Mouse (Mus musculus) olfactory bulb, adult 2 months (tissue): ENCODE results near the gene Herc2. TPM values are rescaled to one million over a fixed set of nuclear protein-coding genes. Genes with fewer than 3 reads are reported as not detected.

Source experiments
- H3K27ac ChIP-seq: fragments of 200-500 bp; 2 replicates; pipeline ENCODE4 v1.5.1; 2012; ENCODE audit warnings: low read depth, low read length; ENCODE audit not compliant: insufficient read depth
- H3K4me1 ChIP-seq: fragments of 200-500 bp; 2 replicates; pipeline ENCODE4 v1.6.1; 2012; ENCODE audit warnings: low read length; ENCODE audit not compliant: control insufficient read depth, insufficient read depth
- H3K4me3 ChIP-seq: fragments of 200-500 bp; 2 replicates; pipeline ENCODE4 v1.5.1; 2012; ENCODE audit warnings: mild to moderate bottlenecking, low read depth, low read length, moderate library complexity; ENCODE audit not compliant: insufficient read depth
- CTCF ChIP-seq: fragments of 200-500 bp; IDR thresholded peaks from 2 replicates; pipeline ENCODE4 v1.5.1; 2012; ENCODE audit warnings: low read depth, mild to moderate bottlenecking, low read length, moderate library complexity; ENCODE audit not compliant: insufficient read depth
- POLR2A ChIP-seq: fragments of 200-500 bp; IDR thresholded peaks from 2 replicates; pipeline ENCODE4 v1.6.1; 2012; ENCODE audit warnings: mild to moderate bottlenecking, low read depth, low read length, moderate library complexity; ENCODE audit not compliant: insufficient read depth
- WGBS: fragments of 180-500 bp; shearing (Covaris S2); methylation state at CpG from one replicate; pipeline ENCODE4 v1.1.7; 2018; 5-methylcytosine and 5-hydroxymethylcytosine counted together
- polyA plus RNA-seq: library from polyadenylated mRNA; stranded (reverse); fragments of >200 nt; gene quantifications from 2 replicates; pipeline ENCODE4 v1.2.4, GENCODE M21; 2012; ENCODE audit warnings: low replicate concordance; ENCODE audit not compliant: missing spikeins, insufficient read depth, insufficient read length

Gene Herc2
- polyA plus RNA-seq, 1 experiment = 28.0 TPM

DNA sequence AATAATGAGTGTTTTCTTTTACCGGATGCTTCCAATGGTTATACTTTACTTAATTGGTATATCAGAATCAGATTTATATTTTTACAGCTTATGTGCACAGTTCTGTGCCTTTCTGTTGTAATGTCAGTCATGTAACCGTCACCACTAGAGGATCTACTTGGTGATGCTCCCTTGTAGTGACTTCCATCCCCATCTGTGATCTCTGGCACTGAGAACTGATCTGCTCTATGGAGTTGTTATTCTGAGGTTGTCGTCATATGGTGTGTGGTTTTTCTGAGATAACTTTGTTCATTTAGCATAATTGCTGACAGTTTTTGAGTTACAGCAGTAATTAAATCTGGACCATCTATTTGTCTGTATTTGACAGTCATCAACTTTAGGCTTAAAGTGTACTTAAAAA, 5.3 kb downstream of the Herc2 start:
- WGBS = 84% methylated on average over 3 of the region's 3 CpGs
- TF ChIP-seq CTCF (no peak), POLR2A (no peak)
- peaks cover 5% of the 10 kb centered on the region for H3K4me1 ChIP-seq
- H3K4me3 ChIP-seq = no peak overlapping the region
- no peak overlapping the region for H3K27ac ChIP-seq

DNA sequence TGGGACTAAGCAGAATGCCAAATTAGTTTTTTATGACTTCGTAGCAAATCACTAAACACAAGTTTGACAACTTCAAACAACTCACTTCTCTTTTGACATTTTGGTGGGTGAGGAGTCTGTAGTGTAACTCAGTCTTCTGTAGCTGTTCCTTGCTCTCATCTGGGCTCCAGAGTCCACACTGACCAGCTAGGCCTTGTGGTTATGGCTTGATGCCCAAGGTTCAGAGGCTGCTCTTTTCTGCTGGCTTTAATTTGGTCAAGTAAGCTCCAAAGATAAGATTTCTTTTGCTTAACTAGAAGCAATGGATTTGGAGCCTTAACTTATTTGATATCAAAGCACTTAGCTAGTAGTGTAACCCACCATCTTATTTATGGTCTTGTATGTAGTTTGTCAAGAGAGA, 14.9 kb downstream of the Herc2 start:
- TF ChIP-seq POLR2A = no peak
- no peak for TF ChIP-seq CTCF
- Histone ChIP-seq H3K4me3 (no peak overlapping the region), H3K4me1 (no peaks in the 10 kb centered on the region), H3K27ac (no peak overlapping the region)
- 97% methylated on average over 1 of the region's 1 CpGs for WGBS

DNA sequence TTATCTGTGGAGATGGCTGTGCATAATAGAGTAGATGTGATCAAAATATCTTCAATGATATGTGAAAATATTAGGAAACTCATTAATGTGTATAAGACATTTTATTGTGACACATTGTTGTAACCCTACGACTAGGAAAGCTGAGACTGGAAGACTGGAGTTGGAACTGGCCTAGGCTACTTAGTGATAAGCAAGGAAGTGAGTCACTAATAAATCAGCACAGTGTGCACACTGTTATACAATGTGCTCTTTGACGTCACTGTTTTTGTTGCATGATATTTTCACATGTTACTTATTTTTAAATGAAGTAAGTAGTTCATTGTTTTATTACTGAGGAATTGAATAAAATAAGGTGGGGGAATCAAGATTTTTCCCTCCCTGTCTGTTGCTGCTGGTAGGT, 16.1 kb downstream of the Herc2 start:
- Histone ChIP-seq H3K4me1 (no peaks in the 10 kb centered on the region), H3K27ac (no peak overlapping the region), H3K4me3 (no peak overlapping the region)
- TF ChIP-seq CTCF (no peak), POLR2A (no peak)
- WGBS = 49% methylated on average over 2 of the region's 2 CpGs

DNA sequence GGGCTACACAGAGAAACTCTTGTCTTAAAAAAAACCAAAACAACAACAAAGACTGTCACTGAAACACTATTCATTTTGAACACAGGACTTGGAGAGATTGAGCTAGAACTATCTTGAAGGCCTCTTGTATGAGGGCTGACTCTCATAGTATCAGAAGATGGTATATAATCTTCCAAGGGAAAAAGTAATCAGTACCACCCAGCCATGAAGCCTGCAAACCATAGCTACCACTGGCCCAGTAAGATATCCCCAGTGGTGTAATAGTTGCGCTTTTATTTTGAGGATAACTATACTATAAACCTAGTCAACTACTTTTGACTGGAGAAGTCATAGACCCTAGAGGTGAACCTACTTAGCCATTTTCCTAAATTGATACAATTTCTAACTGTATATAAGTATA, 16.6 kb downstream of the Herc2 start:
- Histone ChIP-seq H3K27ac (no peak overlapping the region), H3K4me3 (no peak overlapping the region), H3K4me1 (no peaks in the 10 kb centered on the region)
- WGBS = 100% methylated on average over 1 of the region's 1 CpGs
- TF ChIP-seq CTCF (no peak), POLR2A (no peak)

DNA sequence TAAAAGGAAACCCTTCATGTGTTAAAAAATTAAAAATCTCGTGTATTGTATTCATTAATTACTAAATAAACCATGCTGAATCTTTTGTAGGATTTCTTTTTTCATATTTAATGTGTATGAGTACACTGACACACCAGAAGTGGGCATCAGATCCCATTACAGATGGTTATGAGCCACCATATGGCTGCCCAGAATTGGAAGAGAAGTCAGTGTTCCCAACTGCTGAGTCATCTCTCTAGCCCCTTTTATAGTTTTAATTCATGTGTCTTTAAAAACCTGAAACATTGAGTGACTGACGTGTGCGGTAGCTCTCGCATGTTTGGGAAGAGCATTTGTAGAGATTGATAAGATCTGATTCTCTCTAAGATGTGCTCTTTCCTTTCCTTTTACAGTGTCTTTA, 21.7 kb downstream of the Herc2 start:
- no peak for TF ChIP-seq POLR2A
- TF ChIP-seq CTCF = no peak
- Histone ChIP-seq H3K4me1 (no peaks in the 10 kb centered on the region), H3K27ac (no peak overlapping the region), H3K4me3 (no peak overlapping the region)
- WGBS = 92% methylated on average over 4 of the region's 4 CpGs

DNA sequence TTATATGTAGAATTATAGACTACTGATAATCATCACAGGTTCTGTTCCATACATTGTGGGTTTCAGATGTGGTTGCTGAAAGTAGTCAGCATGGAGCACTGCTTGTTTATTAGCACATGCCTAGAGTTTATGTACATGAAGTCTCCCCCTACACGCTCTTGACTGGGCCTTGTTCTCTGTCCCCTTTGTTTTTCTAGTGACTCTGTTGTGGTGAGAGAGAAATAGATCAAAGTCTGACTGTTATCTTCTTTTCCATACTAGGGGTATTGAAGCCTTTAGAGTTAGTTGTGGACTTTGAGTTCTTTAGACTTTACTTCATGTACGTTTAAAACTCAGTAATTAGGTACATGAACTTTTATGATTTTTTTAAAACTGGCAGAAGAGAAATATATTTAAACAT, 33.0 kb downstream of the Herc2 start:
- H3K4me3 ChIP-seq = no peak overlapping the region
- H3K27ac ChIP-seq = no peak overlapping the region
- WGBS = 88% methylated on average over 2 of the region's 2 CpGs
- TF ChIP-seq POLR2A (no peak), CTCF (no peak)
- H3K4me1 ChIP-seq = no peaks in the 10 kb centered on the region

DNA sequence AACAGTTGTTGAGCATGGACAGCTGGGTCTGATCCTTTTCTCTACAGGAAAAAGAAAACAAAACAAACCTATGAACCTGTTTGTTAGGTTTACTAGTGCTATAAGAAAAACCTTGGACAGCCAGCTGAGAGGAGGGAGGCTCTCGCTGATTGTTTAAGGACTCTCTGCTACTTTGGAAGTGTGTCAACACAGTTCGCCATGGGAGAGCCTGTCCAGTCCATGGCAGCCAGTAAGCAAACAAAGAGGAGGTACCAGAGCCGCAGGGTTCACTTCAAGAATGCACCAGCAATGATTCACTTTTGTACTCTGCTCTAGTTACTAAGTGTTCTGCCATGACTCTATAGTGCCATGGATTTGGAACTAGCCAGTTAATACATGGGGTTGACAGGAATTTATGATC, 39.1 kb downstream of the Herc2 start:
- TF ChIP-seq CTCF (no peak), POLR2A (no peak)
- WGBS = 88% methylated on average over 3 of the region's 3 CpGs
- Histone ChIP-seq H3K4me3 (no peak overlapping the region), H3K27ac (no peak overlapping the region), H3K4me1 (no peaks in the 10 kb centered on the region)

DNA sequence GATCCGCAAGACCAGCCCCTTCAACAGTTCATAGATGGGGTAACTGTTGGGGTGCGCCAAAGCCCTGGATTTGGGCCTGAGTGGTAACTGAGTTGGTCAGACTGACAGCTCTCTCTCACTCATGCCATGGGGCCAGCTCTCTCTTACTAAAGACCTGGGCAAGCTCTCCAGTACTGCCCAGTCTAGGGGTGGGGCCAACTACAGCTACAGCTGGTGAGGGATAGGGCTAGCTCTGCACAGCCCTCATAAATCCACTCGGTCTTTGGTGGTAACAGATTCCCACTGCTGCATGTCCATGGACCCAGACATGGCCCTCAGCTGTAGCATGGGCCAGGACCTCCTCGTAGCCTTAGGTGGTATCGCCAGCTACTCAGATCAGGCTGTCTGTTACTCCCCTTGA, 41.4 kb downstream of the Herc2 start:
- H3K27ac ChIP-seq = no peak overlapping the region
- H3K4me1 ChIP-seq = no peaks in the 10 kb centered on the region
- TF ChIP-seq POLR2A = no peak
- no peak for TF ChIP-seq CTCF
- WGBS = 97% methylated on average over 5 of the region's 5 CpGs
- H3K4me3 ChIP-seq = no peak overlapping the region

DNA sequence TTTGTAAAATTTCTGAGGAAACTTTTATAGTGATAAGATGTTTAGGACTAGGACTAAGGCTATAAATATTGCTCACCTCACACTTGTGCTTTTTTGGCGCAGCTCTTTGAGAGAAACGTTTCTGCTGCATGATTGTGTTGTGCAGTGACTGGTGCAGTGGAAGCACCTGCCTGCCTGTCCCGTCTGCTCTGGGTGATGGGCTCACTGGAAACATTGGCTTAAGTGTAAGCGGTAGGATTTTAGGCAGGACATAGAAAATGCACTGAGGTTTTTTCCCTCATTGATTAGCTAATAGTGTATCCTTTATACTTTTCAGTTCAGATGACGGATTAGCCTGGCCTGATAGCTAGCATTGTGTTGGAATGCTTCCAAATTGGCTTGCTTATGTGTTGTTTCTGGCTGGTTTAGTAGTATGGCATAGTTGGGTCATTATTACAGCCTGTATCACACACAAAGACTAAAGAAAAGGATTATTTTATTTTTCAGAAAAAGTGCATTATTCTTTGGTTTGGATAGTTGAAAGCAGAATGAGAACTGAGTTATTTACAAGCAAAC, 52.4 kb downstream of the Herc2 start:
- 22% methylated on average over 5 of the region's 5 CpGs for WGBS
- 0 out of 2 replicates have a peak, but pooled peaks cover 2% of the 10 kb centered on the region for H3K4me1 ChIP-seq
- TF ChIP-seq CTCF = no peak
- TF ChIP-seq POLR2A = no peak
- no peak overlapping the region for H3K27ac ChIP-seq
- no peak overlapping the region for H3K4me3 ChIP-seq

DNA sequence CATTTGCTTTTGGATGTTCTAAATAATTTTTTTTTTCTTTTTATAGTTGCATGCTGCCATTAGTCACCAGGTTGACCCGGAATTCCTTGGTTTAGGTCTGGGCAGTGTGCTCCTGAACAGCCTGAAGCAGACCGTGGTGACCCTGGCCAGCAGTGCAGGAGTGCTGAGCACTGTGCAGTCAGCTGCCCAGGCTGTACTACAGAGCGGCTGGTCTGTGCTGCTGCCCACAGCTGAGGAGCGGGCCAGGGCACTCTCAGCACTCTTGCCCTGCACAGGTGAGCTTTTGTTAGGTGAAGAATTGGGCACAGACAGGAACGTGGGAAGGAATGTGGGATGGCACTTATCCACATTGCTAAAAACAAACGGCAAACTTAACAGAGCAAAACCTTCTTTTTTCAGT, 63.0 kb downstream of the Herc2 start:
- WGBS = 88% methylated on average over 6 of the region's 6 CpGs
- Histone ChIP-seq H3K27ac (no peak overlapping the region), H3K4me3 (no peak overlapping the region), H3K4me1 (no peaks in the 10 kb centered on the region; the same call in 1 of the 2 replicates)
- TF ChIP-seq CTCF = no peak
- TF ChIP-seq POLR2A = no peak
